Mouse (Mus musculus): Measurements from ENCODE around the gene Prph.

- TF ChIP-seq EP300 (IDR thresholded peaks at IDR 0.05; ENCODE audit: insufficient read depth, low read depth, low read length) (no peak), POLR2A (IDR thresholded peaks at IDR 0.05; ENCODE audit: insufficient read depth, low read length) (no peak)
Observed at GRCm38 (mm10) chr15:99096061-99096793, 41.3 kb downstream of the Prph start.
